Mouse (Mus musculus): ENCODE measurements at regions not wholly inside any gene's neighbourhood (a gene's known extent, or its start where the extent isn't known, plus 50 kb on each side); places are given as distances from the start of the nearest gene placed in this dataset.

- Histone ChIP-seq H3K4me1 (ENCODE audit: insufficient read depth) (no peaks in the 10 kb centered on the region), H3K9me3 (ENCODE audit: low read depth, low read length) (no peaks in the 10 kb centered on the region), H3K36me3 (ENCODE audit: insufficient read depth) (no peaks in the 10 kb centered on the region), H3K4me2 (no peak overlapping the region), H3K27me3 (ENCODE audit: insufficient read depth, low read length) (no peaks in the 10 kb centered on the region), H3K9ac (no peak overlapping the region), H3K4me3 (ENCODE audit: low read depth, low read length) (no peak overlapping the region), H3K27ac (ENCODE audit: low read depth) (no peak overlapping the region)
- ATAC-seq (ENCODE audit: insufficient read depth) (no peak), DNase-seq (peak; percentile 11)
- WGBS: 54% methylated on average over 3 of the region's 3 CpGs
- TF ChIP-seq CTCF (IDR thresholded peaks at IDR 0.05; ENCODE audit: low read depth): no peak
These were observed 152.0 kb downstream of the Zfp365 start for GRCm38 (mm10) chr10:67760424-67760823.

- Histone ChIP-seq H3K4me3 (ENCODE audit: low read depth, low read length) (no peak overlapping the region), H3K9me3 (ENCODE audit: low read depth, low read length) (no peaks in the 10 kb centered on the region), H3K9ac (no peak overlapping the region), H3K27me3 (ENCODE audit: insufficient read depth, low read length) (no peaks in the 10 kb centered on the region), H3K4me1 (ENCODE audit: insufficient read depth) (no peaks in the 10 kb centered on the region), H3K27ac (ENCODE audit: low read depth) (no peak overlapping the region), H3K4me2 (no peak overlapping the region), H3K36me3 (ENCODE audit: insufficient read depth) (no peaks in the 10 kb centered on the region)
- ATAC-seq (ENCODE audit: insufficient read depth) (no peak), DNase-seq (no peak)
- WGBS: 83% methylated on average over 4 of the region's 4 CpGs
- TF ChIP-seq CTCF (IDR thresholded peaks at IDR 0.05; ENCODE audit: low read depth): no peak
These were observed 164.3 kb downstream of the Zfp365 start for GRCm38 (mm10) chr10:67748121-67748520.

- H3K36me3 ChIP-seq (ENCODE audit: insufficient read depth): no peaks in the 10 kb centered on the region
- TF ChIP-seq CTCF (IDR thresholded peaks at IDR 0.05; ENCODE audit: low read depth): no peak
- H3K27me3 ChIP-seq (ENCODE audit: insufficient read depth, low read length): no peaks in the 10 kb centered on the region
- WGBS: 79% methylated on average over 3 of the region's 3 CpGs
- no peak overlapping the region for H3K4me3 ChIP-seq (ENCODE audit: low read depth, low read length)
- no peak for DNase-seq
- H3K9ac ChIP-seq: no peak overlapping the region
- no peaks in the 10 kb centered on the region for H3K9me3 ChIP-seq (ENCODE audit: low read depth, low read length)
- ATAC-seq (ENCODE audit: insufficient read depth): no peak
- no peaks in the 10 kb centered on the region for H3K4me1 ChIP-seq (ENCODE audit: insufficient read depth)
- no peak overlapping the region for H3K27ac ChIP-seq (ENCODE audit: low read depth)
- no peak overlapping the region for H3K4me2 ChIP-seq
These were observed 165.0 kb downstream of the Zfp365 start for GRCm38 (mm10) chr10:67747461-67747860.

GRCm38 (mm10) chr10:67746140-67746539 is 166.3 kb downstream of the Zfp365 start:
- H3K4me1 ChIP-seq (ENCODE audit: insufficient read depth): no peaks in the 10 kb centered on the region
- H3K27ac ChIP-seq (ENCODE audit: low read depth): no peak overlapping the region
- H3K27me3 ChIP-seq (ENCODE audit: insufficient read depth, low read length): no peaks in the 10 kb centered on the region
- H3K9ac ChIP-seq: no peak overlapping the region
- no peak overlapping the region for H3K4me2 ChIP-seq
- TF ChIP-seq CTCF (IDR thresholded peaks at IDR 0.05; ENCODE audit: low read depth): no peak
- no peaks in the 10 kb centered on the region for H3K9me3 ChIP-seq (ENCODE audit: low read depth, low read length)
- 56% methylated on average over 3 of the region's 3 CpGs for WGBS
- ATAC-seq (ENCODE audit: insufficient read depth) (no peak; the same call in 1 of the 2 replicates), DNase-seq (peak; percentile 81)
- no peaks in the 10 kb centered on the region for H3K36me3 ChIP-seq (ENCODE audit: insufficient read depth)
- no peak overlapping the region for H3K4me3 ChIP-seq (ENCODE audit: low read depth, low read length)

GRCm38 (mm10) chr10:67743561-67743960 is 168.9 kb downstream of the Zfp365 start:
- Histone ChIP-seq H3K27me3 (ENCODE audit: insufficient read depth, low read length) (no peaks in the 10 kb centered on the region), H3K9me3 (ENCODE audit: low read depth, low read length) (no peaks in the 10 kb centered on the region), H3K27ac (ENCODE audit: low read depth) (no peak overlapping the region), H3K36me3 (ENCODE audit: insufficient read depth) (no peaks in the 10 kb centered on the region), H3K9ac (no peak overlapping the region), H3K4me3 (ENCODE audit: low read depth, low read length) (no peak overlapping the region), H3K4me2 (no peak overlapping the region), H3K4me1 (ENCODE audit: insufficient read depth) (no peaks in the 10 kb centered on the region)
- no peak for TF ChIP-seq CTCF (IDR thresholded peaks at IDR 0.05; ENCODE audit: low read depth)
- WGBS: 89% methylated on average over 9 of the region's 9 CpGs
- DNase-seq (no peak), ATAC-seq (ENCODE audit: insufficient read depth) (no peak)

- WGBS: 75% methylated on average over 8 of the region's 8 CpGs
- H3K4me3 ChIP-seq (ENCODE audit: low read depth, low read length): no peak overlapping the region
- no peak for DNase-seq
- H3K4me1 ChIP-seq (ENCODE audit: insufficient read depth): no peaks in the 10 kb centered on the region
- H3K36me3 ChIP-seq (ENCODE audit: insufficient read depth): no peaks in the 10 kb centered on the region
- no peaks in the 10 kb centered on the region for H3K9me3 ChIP-seq (ENCODE audit: low read depth, low read length)
- no peaks in the 10 kb centered on the region for H3K27me3 ChIP-seq (ENCODE audit: insufficient read depth, low read length)
- H3K4me2 ChIP-seq: no peak overlapping the region
- no peak for ATAC-seq (ENCODE audit: insufficient read depth)
- TF ChIP-seq CTCF (IDR thresholded peaks at IDR 0.05; ENCODE audit: low read depth): no peak
- peak overlapping the region; percentile 69 for H3K27ac ChIP-seq (ENCODE audit: low read depth)
- no peak overlapping the region for H3K9ac ChIP-seq
These were observed 169.6 kb downstream of the Zfp365 start for GRCm38 (mm10) chr10:67742824-67743223.

- 64% methylated on average over 10 of the region's 10 CpGs for WGBS
- ATAC-seq (ENCODE audit: insufficient read depth): no peak; the same call in 1 of the 2 replicates
- Histone ChIP-seq H3K4me3 (ENCODE audit: low read depth, low read length) (no peak overlapping the region), H3K4me1 (ENCODE audit: insufficient read depth) (no peaks in the 10 kb centered on the region), H3K27me3 (ENCODE audit: insufficient read depth, low read length) (no peaks in the 10 kb centered on the region), H3K9me3 (ENCODE audit: low read depth, low read length) (no peaks in the 10 kb centered on the region), H3K36me3 (ENCODE audit: insufficient read depth) (no peaks in the 10 kb centered on the region), H3K4me2 (no peak overlapping the region), H3K27ac (ENCODE audit: low read depth) (peak overlapping the region; percentile 69), H3K9ac (no peak overlapping the region)
- TF ChIP-seq CTCF (IDR thresholded peaks at IDR 0.05; ENCODE audit: low read depth): no peak
- DNase-seq: peak; percentile 52
These were observed 170.2 kb downstream of the Zfp365 start for GRCm38 (mm10) chr10:67742305-67742704.

GRCm38 (mm10) chr10:67739199-67739598 is 173.3 kb downstream of the Zfp365 start:
- H3K4me2 ChIP-seq: no peak overlapping the region
- ATAC-seq (ENCODE audit: insufficient read depth): no peak
- WGBS: 38% methylated on average over 1 of the region's 1 CpGs
- H3K9me3 ChIP-seq (ENCODE audit: low read depth, low read length): no peaks in the 10 kb centered on the region
- H3K27me3 ChIP-seq (ENCODE audit: insufficient read depth, low read length): no peaks in the 10 kb centered on the region
- no peak for TF ChIP-seq CTCF (IDR thresholded peaks at IDR 0.05; ENCODE audit: low read depth)
- H3K9ac ChIP-seq: no peak overlapping the region
- no peaks in the 10 kb centered on the region for H3K4me1 ChIP-seq (ENCODE audit: insufficient read depth)
- no peak overlapping the region for H3K27ac ChIP-seq (ENCODE audit: low read depth)
- H3K36me3 ChIP-seq (ENCODE audit: insufficient read depth): no peaks in the 10 kb centered on the region
- no peak for DNase-seq
- H3K4me3 ChIP-seq (ENCODE audit: low read depth, low read length): no peak overlapping the region
